Mouse (Mus musculus) stomach, embryonic 15.5 days (tissue): ENCODE measurements around the gene Gpr4. TPM values are rescaled to one million over a fixed set of nuclear protein-coding genes. Genes with fewer than 3 reads are reported as not detected.

Source experiments
- ATAC-seq: fragments of 200-750 bp; cut with Nextera tagmentation; 2 replicates; pipeline ENCODE4 v1.8.0; 2017; ENCODE audit warnings: low read depth, moderate number of reproducible peaks, moderate TSS enrichment; ENCODE audit not compliant: insufficient read depth, low FRiP score
- H3K27ac ChIP-seq: fragments of 300-500 bp; sonication (generic); 2 replicates; pipeline ENCODE4 v1.5.1; 2015; ENCODE audit warnings: mild to moderate bottlenecking, inconsistent platforms
- H3K27me3 ChIP-seq: fragments of 300-500 bp; sonication (generic); replicated peaks from 2 replicates; pipeline ENCODE4 v1.6.1; 2015; ENCODE audit warnings: inconsistent platforms
- H3K36me3 ChIP-seq: fragments of 300-500 bp; sonication (generic); 2 replicates; pipeline ENCODE4 v1.6.1; 2015; ENCODE audit warnings: inconsistent platforms
- H3K4me1 ChIP-seq: fragments of 300-500 bp; sonication (generic); 2 replicates; pipeline ENCODE4 v1.6.1; 2015; ENCODE audit warnings: inconsistent platforms
- H3K4me2 ChIP-seq: fragments of 300-500 bp; sonication (generic); 2 replicates; pipeline ENCODE4 v1.6.1; 2015; ENCODE audit warnings: mild to moderate bottlenecking, inconsistent platforms
- H3K4me3 ChIP-seq: fragments of 300-500 bp; sonication (generic); replicated peaks from 2 replicates; pipeline ENCODE4 v1.5.1; 2015; ENCODE audit warnings: inconsistent platforms
- H3K9ac ChIP-seq: fragments of 300-500 bp; sonication (generic); 2 replicates; pipeline ENCODE4 v1.6.1; 2015; ENCODE audit warnings: inconsistent platforms
- H3K9me3 ChIP-seq: fragments of 300-500 bp; sonication (generic); 2 replicates; pipeline ENCODE4 v1.6.1; 2016; ENCODE audit warnings: inconsistent platforms
- WGBS: fragments of 180-500 bp; shearing (Covaris S2); methylation state at CpG from one replicate; pipeline ENCODE4 v1.1.7; 2015; 5-methylcytosine and 5-hydroxymethylcytosine counted together
- polyA plus RNA-seq: library from polyadenylated mRNA; unstranded; fragments of >200 nt; fragmentation: Nextera tagmentation; extraction: Ambion mirVana; gene quantifications from 2 replicates; pipeline ENCODE4 v1.2.1, GENCODE M21; 2015

The Gpr4 gene
- polyA plus RNA-seq, 1 experiment from 2014 or later: 1.6 TPM

- no peak for ATAC-seq
- H3K4me2 ChIP-seq: no peak overlapping the region
- no peaks in the 10 kb centered on the region for H3K27me3 ChIP-seq
- H3K4me3 ChIP-seq: no peak overlapping the region
- no peaks in the 10 kb centered on the region for H3K36me3 ChIP-seq
- 57% methylated on average over 9 of the region's 9 CpGs for WGBS
- H3K4me1 ChIP-seq: peaks cover 4% of the 10 kb centered on the region; the same call in 1 of the 2 replicates
- no peak overlapping the region for H3K9ac ChIP-seq
- no peaks in the 10 kb centered on the region for H3K9me3 ChIP-seq
- no peak overlapping the region for H3K27ac ChIP-seq
These were observed 2.6 kb downstream of the Gpr4 start for GRCm38 (mm10) chr7:19214940-19215339.

- Histone ChIP-seq H3K9ac (no peak overlapping the region), H3K27me3 (no peaks in the 10 kb centered on the region), H3K4me2 (no peak overlapping the region), H3K4me1 (no peaks in the 10 kb centered on the region), H3K4me3 (no peak overlapping the region), H3K27ac (no peak overlapping the region), H3K36me3 (no peaks in the 10 kb centered on the region), H3K9me3 (no peaks in the 10 kb centered on the region)
- WGBS: 48% methylated on average over 5 of the region's 5 CpGs
- ATAC-seq: no peak
These were observed 5.2 kb downstream of the Gpr4 start for GRCm38 (mm10) chr7:19217492-19217891.

- 0% methylated on average over 1 of the region's 3 CpGs for whole genome bisulfite sequencing
- H3K9ac ChIP-seq: no peak overlapping the region
- ATAC-seq: no peak
- H3K9me3 ChIP-seq: no peaks in the 10 kb centered on the region
- no peaks in the 10 kb centered on the region for H3K4me1 ChIP-seq
- no peak overlapping the region for H3K4me3 ChIP-seq
- H3K27ac ChIP-seq: no peak overlapping the region
- no peaks in the 10 kb centered on the region for H3K27me3 ChIP-seq
- no peak overlapping the region for H3K4me2 ChIP-seq
- H3K36me3 ChIP-seq: no peaks in the 10 kb centered on the region
These were observed 5.6 kb downstream of the Gpr4 start for GRCm38 (mm10) chr7:19217944-19218343.

- no peak overlapping the region for H3K9ac ChIP-seq
- no peak overlapping the region for H3K4me2 ChIP-seq
- no peaks in the 10 kb centered on the region for H3K4me1 ChIP-seq
- H3K27ac ChIP-seq: no peak overlapping the region
- H3K4me3 ChIP-seq: no peak overlapping the region
- ATAC-seq: no peak
- no peaks in the 10 kb centered on the region for H3K27me3 ChIP-seq
- no peaks in the 10 kb centered on the region for H3K36me3 ChIP-seq
- WGBS: 67% methylated on average over 3 of the region's 3 CpGs
- H3K9me3 ChIP-seq: no peaks in the 10 kb centered on the region
These were observed 7.7 kb downstream of the Gpr4 start for GRCm38 (mm10) chr7:19220061-19220460.

- no peaks in the 10 kb centered on the region for H3K27me3 ChIP-seq
- H3K4me2 ChIP-seq: no peak overlapping the region
- no peak overlapping the region for H3K4me3 ChIP-seq
- no peak overlapping the region for H3K27ac ChIP-seq
- no peak overlapping the region for H3K9ac ChIP-seq
- peaks cover 7% of the 10 kb centered on the region; the same call in 1 of the 2 replicates for H3K4me1 ChIP-seq
- no peaks in the 10 kb centered on the region for H3K36me3 ChIP-seq
- ATAC-seq: no peak
- H3K9me3 ChIP-seq: no peaks in the 10 kb centered on the region
- 92% methylated on average over 16 of the region's 16 CpGs for WGBS
These were observed 9.9 kb downstream of the Gpr4 start for GRCm38 (mm10) chr7:19222189-19222588.

- no peak for ATAC-seq
- H3K27me3 ChIP-seq: no peaks in the 10 kb centered on the region
- H3K36me3 ChIP-seq: no peaks in the 10 kb centered on the region
- H3K9me3 ChIP-seq: no peaks in the 10 kb centered on the region
- no peak overlapping the region for H3K27ac ChIP-seq
- 86% methylated on average over 14 of the region's 14 CpGs for WGBS
- no peak overlapping the region for H3K9ac ChIP-seq
- no peak overlapping the region for H3K4me3 ChIP-seq
- H3K4me2 ChIP-seq: no peak overlapping the region
- H3K4me1 ChIP-seq: peaks cover 7% of the 10 kb centered on the region; the same call in 1 of the 2 replicates
These were observed 10.5 kb downstream of the Gpr4 start for GRCm38 (mm10) chr7:19222875-19223274.

- H3K4me2 ChIP-seq: no peak overlapping the region
- 69% methylated on average over 4 of the region's 4 CpGs for WGBS
- H3K36me3 ChIP-seq: no peaks in the 10 kb centered on the region
- no peak for ATAC-seq
- no peaks in the 10 kb centered on the region for H3K9me3 ChIP-seq
- H3K4me3 ChIP-seq: no peak overlapping the region
- H3K27me3 ChIP-seq: no peaks in the 10 kb centered on the region
- peaks cover 15% of the 10 kb centered on the region; the same call in 1 of the 2 replicates for H3K4me1 ChIP-seq
- H3K9ac ChIP-seq: no peak overlapping the region
- H3K27ac ChIP-seq: no peak overlapping the region
These were observed 12.6 kb downstream of the Gpr4 start for GRCm38 (mm10) chr7:19224933-19225332.

- Histone ChIP-seq H3K9ac (peak overlapping the region; percentile 60; the same call in 1 of the 2 replicates), H3K4me1 (peaks cover 16% of the 10 kb centered on the region; the same call in 1 of the 2 replicates), H3K9me3 (no peaks in the 10 kb centered on the region), H3K36me3 (no peaks in the 10 kb centered on the region), H3K4me3 (peak overlapping the region; percentile 65), H3K4me2 (peak overlapping the region; percentile 73), H3K27ac (peak overlapping the region; percentile 99), H3K27me3 (no peaks in the 10 kb centered on the region)
- WGBS: 12% methylated on average over 20 of the region's 20 CpGs
- ATAC-seq: no peak
These were observed 14.8 kb downstream of the Gpr4 start for GRCm38 (mm10) chr7:19226817-19227797.

- peak within 1 kb of the TSS; percentile 65 for H3K4me3 ChIP-seq
- H3K4me2 ChIP-seq: peak within 1 kb of the TSS; percentile 87
- H3K27me3 ChIP-seq: no peaks in the 10 kb centered on the region
- peak within 1 kb of the TSS; percentile 99 for H3K27ac ChIP-seq
- H3K4me1 ChIP-seq: peaks cover 16% of the 10 kb centered on the region; the same call in 1 of the 2 replicates
- H3K36me3 ChIP-seq: no peaks in the 10 kb centered on the region
- under 1% methylated on average over 91 of the region's 91 CpGs for WGBS
- peak; percentile 91 for ATAC-seq
- H3K9me3 ChIP-seq: no peaks in the 10 kb centered on the region
- H3K9ac ChIP-seq: peak within 1 kb of the TSS; percentile 60
These were observed 15.8 kb downstream of the Gpr4 start, which contains the start of gene Opa3 for GRCm38 (mm10) chr7:19227883-19228792. Gene Opa3, plus strand, starts transcription at chr7:19228334.

- Histone ChIP-seq H3K36me3 (no peaks in the 10 kb centered on the region), H3K9me3 (no peaks in the 10 kb centered on the region), H3K27me3 (no peaks in the 10 kb centered on the region), H3K4me1 (peaks cover 16% of the 10 kb centered on the region; the same call in 1 of the 2 replicates), H3K27ac (peak overlapping the region; percentile 82), H3K9ac (peak overlapping the region; percentile 56; the same call in 1 of the 2 replicates), H3K4me3 (peak overlapping the region; percentile 65), H3K4me2 (peak overlapping the region; percentile 87)
- no peak for ATAC-seq
- 0% methylated on average over 14 of the region's 14 CpGs for WGBS
These were observed 16.4 kb downstream of the Gpr4 start for GRCm38 (mm10) chr7:19228793-19229148.

- Histone ChIP-seq H3K4me3 (peak overlapping the region; percentile 65), H3K27me3 (no peaks in the 10 kb centered on the region), H3K36me3 (no peaks in the 10 kb centered on the region), H3K9ac (peak overlapping the region; percentile 56; the same call in 1 of the 2 replicates), H3K9me3 (no peaks in the 10 kb centered on the region), H3K4me2 (peak overlapping the region; percentile 87), H3K27ac (peak overlapping the region; percentile 82; the same call in 1 of the 2 replicates), H3K4me1 (peaks cover 16% of the 10 kb centered on the region; the same call in 1 of the 2 replicates)
- ATAC-seq: no peak
- 30% methylated on average over 5 of the region's 5 CpGs for WGBS
These were observed 17.1 kb downstream of the Gpr4 start for GRCm38 (mm10) chr7:19229404-19229803.
